Mouse (Mus musculus) brain, embryonic 14.5 days (tissue): ENCODE results near the gene Grm4. TPM values are rescaled to one million over a fixed set of nuclear protein-coding genes. Genes with fewer than 3 reads are reported as not detected.
A peak's percentile ranks its signal among the peaks of the same experiment; 100 is the strongest.
"Not testable (repeated sequence)": the region's sequence is repeated elsewhere in the genome, so short reads cannot be mapped to it uniquely, and the experiment has no call there.

Experiments
- DNase-seq: peaks from one replicate; pipeline ENCODE4 v3.0.0-alpha.2; 2011; ENCODE audit warnings: low read depth
- CTCF ChIP-seq: fragments of 200-500 bp; IDR thresholded peaks from 2 replicates; pipeline ENCODE4 v1.5.1; 2012; ENCODE audit warnings: inconsistent platforms, mild to moderate bottlenecking, moderate library complexity, borderline replicate concordance; ENCODE audit not compliant: insufficient read depth, insufficient read length; ENCODE audit errors: extremely low read depth
- POLR2A ChIP-seq: fragments of 200-500 bp; IDR thresholded peaks from 2 replicates; pipeline ENCODE4 v1.6.1; 2012; ENCODE audit warnings: mild to moderate bottlenecking, inconsistent platforms, borderline replicate concordance; ENCODE audit not compliant: poor library complexity, insufficient read depth, insufficient read length, severe bottlenecking; ENCODE audit errors: extremely low read depth
- polyA plus RNA-seq: library from polyadenylated mRNA; depleted of rRNA; stranded (reverse); fragments of >200 nt; gene quantifications from 2 replicates; pipeline ENCODE4 v1.2.3, GENCODE M21; 2012; rRNA removed

Gene Grm4
- polyA plus RNA-seq, 1 experiment: 28.0 TPM

GRCm38 (mm10) chr17:27390019-27390418 is 131.2 kb downstream of the Grm4 start:
- no peak for DNase-seq
- TF ChIP-seq CTCF: no peak
- TF ChIP-seq POLR2A: no peak

GRCm38 (mm10) chr17:27389221-27390000 is 131.8 kb downstream of the Grm4 start:
- no peak for TF ChIP-seq POLR2A
- no peak for TF ChIP-seq CTCF
- DNase-seq: peak; percentile 89

- TF ChIP-seq CTCF (no peak), POLR2A (no peak)
- DNase-seq: no peak
Measured at GRCm38 (mm10) chr17:27386438-27386837, 134.8 kb downstream of the Grm4 start.

GRCm38 (mm10) chr17:27385513-27386261 is 135.5 kb downstream of the Grm4 start:
- no peak for DNase-seq
- TF ChIP-seq POLR2A (no peak), CTCF (no peak)

- no peak for DNase-seq
- TF ChIP-seq POLR2A: no peak
- no peak for TF ChIP-seq CTCF
Measured at GRCm38 (mm10) chr17:27382916-27383315, 138.3 kb downstream of the Grm4 start.

- DNase-seq: not testable (repeated sequence)
Measured at GRCm38 (mm10) chr17:27380911-27381459, 140.2 kb downstream of the Grm4 start.

- peak; percentile 49 for DNase-seq
- TF ChIP-seq CTCF (no peak), POLR2A (no peak)
Measured at GRCm38 (mm10) chr17:27378977-27379376, 142.2 kb downstream of the Grm4 start.

- no peak for DNase-seq
- peak; percentile 7; the same call in 1 of the 2 replicates for TF ChIP-seq CTCF
- TF ChIP-seq POLR2A: no peak
Measured at GRCm38 (mm10) chr17:27377151-27377550, 144.1 kb downstream of the Grm4 start.

- no peak for DNase-seq
- TF ChIP-seq POLR2A (no peak), CTCF (no peak)
Measured at GRCm38 (mm10) chr17:27375551-27375950, 145.7 kb downstream of the Grm4 start.

Other genes with a start within 250 kb of the Grm4 start
- gene Hmga1, start 35.1 kb upstream of the Grm4 start, polyA plus RNA-seq: 120 and 130 TPM in 2 replicates
- gene AI413582, start 44.4 kb upstream of the Grm4 start, polyA plus RNA-seq: 35.8 and 53.5 TPM in 2 replicates
- 263 and 287 TPM in 2 replicates for gene Nudt3, start 102.1 kb upstream of the Grm4 start, polyA plus RNA-seq
- gene RPS10-NUDT3, start 113.8 kb upstream of the Grm4 start, polyA plus RNA-seq: not detected in 2 replicates
- gene Rps10, start 115.3 kb upstream of the Grm4 start, polyA plus RNA-seq: 1,098 and 1,286 TPM in 2 replicates
- 19.0 and 27.8 TPM in 2 replicates for gene Pacsin1, start 134.1 kb upstream of the Grm4 start, polyA plus RNA-seq
- 1.1 and 1.3 TPM in 2 replicates for gene Spdef, start 207.6 kb upstream of the Grm4 start, polyA plus RNA-seq